Mouse (Mus musculus) spleen, adult 2 months (tissue): ENCODE measurements around the gene Pex10. TPM values are rescaled to one million over a fixed set of nuclear protein-coding genes. Genes with fewer than 3 reads are reported as not detected.

Source experiments
- DNase-seq, 2 experiments: peaks; one replicate each; pipeline versions ENCODE4 v3.0.0 to v3.0.0-alpha.2; 2012 to 2021; ENCODE audit warnings: low spot score in 2 of 2, low read depth in 1 of 2
- H3K27ac ChIP-seq: fragments of 200-500 bp; 2 replicates; pipeline ENCODE4 v1.5.1; 2012; ENCODE audit warnings: low read length, inconsistent platforms; ENCODE audit not compliant: insufficient read depth
- H3K27me3 ChIP-seq: fragments of 200-500 bp; 2 replicates; pipeline ENCODE4 v1.6.1; 2012; ENCODE audit warnings: mild to moderate bottlenecking, moderate library complexity, low read length, inconsistent platforms; ENCODE audit not compliant: control insufficient read depth, insufficient read depth
- H3K36me3 ChIP-seq: fragments of 200-500 bp; 2 replicates; pipeline ENCODE4 v1.6.1; 2012; ENCODE audit warnings: mild to moderate bottlenecking, low read length, inconsistent platforms; ENCODE audit not compliant: control insufficient read depth, insufficient read depth
- H3K4me1 ChIP-seq: fragments of 200-500 bp; 2 replicates; pipeline ENCODE4 v1.6.1; 2011; ENCODE audit warnings: inconsistent platforms; ENCODE audit not compliant: control insufficient read depth, insufficient read depth, insufficient read length
- H3K4me3 ChIP-seq: fragments of 200-500 bp; 2 replicates; pipeline ENCODE4 v1.5.1; 2011; ENCODE audit warnings: mild to moderate bottlenecking, inconsistent platforms; ENCODE audit not compliant: insufficient read depth, insufficient read length; ENCODE audit errors: extremely low read depth
- CTCF ChIP-seq: fragments of 200-500 bp; IDR thresholded peaks from 2 replicates; pipeline ENCODE4 v1.5.1; 2011; ENCODE audit warnings: mild to moderate bottlenecking, inconsistent platforms; ENCODE audit not compliant: insufficient read depth, insufficient read length, insufficient replicate concordance; ENCODE audit errors: extremely low read depth
- POLR2A ChIP-seq: fragments of 200-500 bp; IDR thresholded peaks from 2 replicates; pipeline ENCODE4 v1.6.1; 2011; ENCODE audit warnings: low read depth, low read length, inconsistent platforms
- WGBS: fragments of 180-500 bp; shearing (Covaris S2); methylation state at CpG from one replicate; pipeline ENCODE4 v1.1.7; 2018; 5-methylcytosine and 5-hydroxymethylcytosine counted together
- polyA plus RNA-seq: library from polyadenylated mRNA; depleted of rRNA; stranded (reverse); fragments of >200 nt; gene quantifications from 2 replicates; pipeline ENCODE4 v1.2.3, GENCODE M21; 2012

Pex10 gene
- polyA plus RNA-seq, 1 experiment, result 14.3 TPM

DNA sequence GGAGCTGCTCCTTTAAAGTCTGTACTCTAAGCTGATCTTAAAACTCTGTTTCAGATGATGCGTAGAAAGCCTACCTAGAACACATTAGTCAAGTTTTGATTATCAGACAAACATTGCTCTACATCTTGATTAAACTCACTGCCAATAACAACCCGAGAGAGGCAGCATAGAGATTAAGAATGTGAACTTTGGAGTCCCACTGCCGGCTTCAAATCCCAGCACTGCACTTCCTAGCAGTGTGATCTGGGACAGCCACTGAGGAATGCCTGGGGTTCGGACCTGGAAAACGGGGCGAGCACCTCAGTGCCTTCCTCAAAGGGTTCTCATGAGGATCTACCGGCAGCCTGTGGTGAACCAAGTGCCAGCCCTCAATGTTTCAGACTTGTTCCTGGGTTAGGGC, 17.5 kb downstream of the Pex10 start:
- Histone ChIP-seq H3K4me1 (peaks cover 10% of the 10 kb centered on the region; the same call in 1 of the 2 replicates), H3K36me3 (peaks cover 22% of the 10 kb centered on the region), H3K27me3 (no peaks in the 10 kb centered on the region), H3K4me3 (no peak overlapping the region), H3K27ac (no peak overlapping the region)
- 90% methylated on average over 7 of the region's 7 CpGs for WGBS
- TF ChIP-seq CTCF (no peak), POLR2A (no peak)
- no peak for DNase-seq

DNA sequence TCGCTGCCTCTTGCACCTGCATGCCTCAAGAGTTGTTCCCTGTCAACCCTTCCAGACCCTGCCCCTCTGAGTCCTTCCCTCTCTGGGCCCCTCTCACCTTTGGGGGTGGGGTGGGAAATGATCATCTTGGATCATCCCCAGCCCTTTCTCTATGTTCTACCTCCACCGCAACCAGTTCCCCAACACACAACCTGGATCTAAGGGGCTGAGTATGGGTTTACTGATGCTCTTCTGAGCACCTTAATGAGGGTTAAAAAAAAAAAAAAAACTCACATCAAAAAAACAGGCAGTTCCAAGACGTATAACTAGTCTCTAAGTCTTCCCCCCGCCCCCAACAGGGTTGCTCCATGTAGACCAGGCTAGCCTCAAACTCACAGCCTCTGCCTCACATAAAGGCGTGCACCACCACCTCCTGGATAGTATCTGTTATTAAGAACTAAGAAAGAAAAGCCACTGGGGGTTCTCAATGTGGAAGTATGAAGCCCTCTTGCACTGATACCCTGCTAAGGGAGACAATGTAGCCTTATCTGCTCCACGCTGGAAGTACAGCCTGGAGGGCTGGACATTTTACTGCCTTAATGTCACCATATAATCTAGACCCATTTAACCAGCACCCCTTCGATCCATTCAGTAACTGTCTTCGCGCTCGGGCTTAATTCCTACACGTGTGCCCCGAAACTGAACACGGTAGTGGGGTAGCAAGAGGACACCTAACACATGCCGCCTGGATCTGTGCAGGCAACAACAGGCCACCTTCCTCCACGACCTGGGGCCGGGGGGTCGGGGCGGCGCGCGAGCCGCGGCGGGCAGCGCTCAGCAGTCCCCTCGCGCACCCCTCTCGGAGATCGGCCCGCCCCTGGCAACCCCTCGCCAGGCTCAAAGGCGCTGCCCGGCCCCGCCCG, 18.6 kb downstream of the Pex10 start:
- peak overlapping the region; percentile 83 for H3K27ac ChIP-seq
- WGBS, result 6% methylated on average over 35 of the region's 35 CpGs
- TF ChIP-seq POLR2A (no peak), CTCF (no peak)
- no peaks in the 10 kb centered on the region for H3K27me3 ChIP-seq
- peaks cover 14% of the 10 kb centered on the region for H3K36me3 ChIP-seq
- peak overlapping the region; percentile 88 for H3K4me3 ChIP-seq
- no peak for DNase-seq
- peaks cover 10% of the 10 kb centered on the region; the same call in 1 of the 2 replicates for H3K4me1 ChIP-seq

DNA sequence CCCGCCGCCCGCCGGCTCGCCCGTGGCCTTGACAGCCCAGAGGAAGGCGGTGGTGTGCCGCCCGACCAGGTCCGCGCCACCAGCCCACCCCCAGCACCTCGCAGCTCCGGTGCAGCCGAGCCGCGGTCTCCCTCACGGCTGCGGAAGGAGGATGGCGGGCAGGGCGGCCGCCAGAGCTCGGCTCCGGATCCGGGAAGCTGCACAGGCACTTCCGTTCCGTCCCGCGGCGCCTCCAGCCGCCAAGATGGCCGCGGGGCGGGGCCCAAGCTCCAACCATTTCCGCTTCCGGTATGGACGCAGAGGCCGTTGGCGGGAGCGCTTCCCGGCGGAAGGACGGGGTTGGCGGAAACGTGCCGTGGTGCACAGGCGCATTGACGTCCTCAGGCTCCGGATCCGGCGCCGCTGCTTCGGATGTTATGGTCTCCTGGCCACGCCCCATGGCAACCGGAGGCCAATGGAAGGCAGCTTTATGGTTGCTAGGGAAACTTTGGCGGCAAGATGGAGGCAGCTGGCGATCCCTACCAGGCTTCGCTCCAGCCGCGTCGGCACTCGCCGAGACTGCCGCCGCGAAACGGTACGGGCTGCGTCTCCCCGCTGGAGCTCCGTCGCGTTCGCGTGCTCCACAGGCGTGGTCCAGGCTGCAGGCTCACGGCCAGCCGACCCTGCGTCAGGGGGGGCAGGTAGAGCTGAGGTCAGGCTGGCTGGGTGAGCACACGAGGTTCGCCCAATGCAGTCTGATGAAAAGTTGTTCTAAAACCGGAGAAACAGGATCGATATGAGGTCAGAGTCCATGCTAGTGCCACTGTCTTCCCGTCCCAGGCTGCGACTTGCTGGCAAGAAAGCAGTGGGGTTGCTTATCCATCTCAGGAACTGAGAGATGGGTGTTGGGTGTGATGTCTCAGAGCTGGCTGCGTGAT, 19.6 kb downstream of the Pex10 start, which contains the start of the genes Rer1 and Morn1:
Gene Rer1, minus strand, starts transcription at position 275 of the 917 bp plus-strand sequence.
Gene Morn1, plus strand, starts transcription at position 470 of the 917 bp plus-strand sequence.
- peak within 1 kb of the TSS; percentile 83 for H3K27ac ChIP-seq
- H3K36me3 ChIP-seq, result peaks cover 9% of the 10 kb centered on the region
- H3K4me1 ChIP-seq, result peaks cover 10% of the 10 kb centered on the region; the same call in 1 of the 2 replicates
- peak; percentile 90 for TF ChIP-seq POLR2A
- no peak for TF ChIP-seq CTCF
- DNase-seq, result peak; percentile 99
- no peaks in the 10 kb centered on the region for H3K27me3 ChIP-seq
- under 1% methylated on average over 85 of the region's 85 CpGs for WGBS
- H3K4me3 ChIP-seq, result peak within 1 kb of the TSS; percentile 88

DNA sequence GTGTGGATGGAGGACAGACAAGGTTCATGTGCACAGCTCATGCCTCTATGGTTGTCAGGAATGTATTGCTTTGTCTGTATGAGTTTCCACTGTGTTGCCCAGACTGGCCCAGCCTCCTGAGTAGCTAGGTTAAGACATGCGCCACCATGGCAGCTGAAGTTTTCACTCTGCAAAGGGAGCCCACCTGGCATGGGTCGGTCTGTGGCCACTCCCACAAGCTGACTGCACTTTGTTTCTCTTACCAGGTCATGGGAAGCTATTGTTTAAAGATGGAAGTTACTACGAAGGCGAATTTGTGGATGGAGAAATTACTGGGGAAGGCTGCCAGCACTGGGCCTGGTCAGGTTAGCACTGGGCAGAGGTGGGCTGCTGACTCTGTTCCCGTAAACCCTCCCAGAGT, 22.4 kb downstream of the Pex10 start:
- peaks cover 10% of the 10 kb centered on the region; the same call in 1 of the 2 replicates for H3K4me1 ChIP-seq
- DNase-seq, result no peak

DNA sequence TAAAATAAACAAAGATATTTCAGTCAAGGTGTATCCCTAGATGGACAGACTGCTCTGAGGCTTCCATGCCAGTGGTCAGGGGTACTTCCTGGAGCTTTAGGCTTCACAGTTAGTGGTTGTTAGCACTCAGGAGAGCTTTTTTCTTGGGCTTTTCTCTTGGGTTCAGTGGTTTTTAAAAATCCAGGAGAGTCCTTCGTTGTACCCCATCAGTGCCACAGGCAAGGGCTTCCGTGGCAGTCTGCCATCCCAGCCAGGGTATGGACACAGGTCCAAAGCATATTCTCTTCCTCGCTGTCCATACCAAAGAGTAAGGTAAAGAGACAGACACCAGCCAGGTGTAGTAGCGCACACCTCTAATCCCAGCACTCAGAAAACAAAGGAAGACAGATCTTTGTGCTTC, 23.3 kb downstream of the Pex10 start:
- H3K4me3 ChIP-seq, result no peak overlapping the region
- no peaks in the 10 kb centered on the region for H3K36me3 ChIP-seq
- no peak for DNase-seq
- H3K27ac ChIP-seq, result no peak overlapping the region
- WGBS, result 92% methylated on average over 4 of the region's 4 CpGs
- H3K4me1 ChIP-seq, result peaks cover 11% of the 10 kb centered on the region; the same call in 1 of the 2 replicates
- no peaks in the 10 kb centered on the region for H3K27me3 ChIP-seq
- no peak for TF ChIP-seq CTCF
- no peak for TF ChIP-seq POLR2A

More for the DNA sequence above, 22.4 kb downstream of the Pex10 start:
- 97% methylated on average over 5 of the region's 5 CpGs for WGBS
- Histone ChIP-seq H3K27ac (no peak overlapping the region), H3K27me3 (no peaks in the 10 kb centered on the region), H3K4me3 (no peak overlapping the region), H3K36me3 (no peaks in the 10 kb centered on the region)
- TF ChIP-seq CTCF (no peak), POLR2A (no peak)

DNA sequence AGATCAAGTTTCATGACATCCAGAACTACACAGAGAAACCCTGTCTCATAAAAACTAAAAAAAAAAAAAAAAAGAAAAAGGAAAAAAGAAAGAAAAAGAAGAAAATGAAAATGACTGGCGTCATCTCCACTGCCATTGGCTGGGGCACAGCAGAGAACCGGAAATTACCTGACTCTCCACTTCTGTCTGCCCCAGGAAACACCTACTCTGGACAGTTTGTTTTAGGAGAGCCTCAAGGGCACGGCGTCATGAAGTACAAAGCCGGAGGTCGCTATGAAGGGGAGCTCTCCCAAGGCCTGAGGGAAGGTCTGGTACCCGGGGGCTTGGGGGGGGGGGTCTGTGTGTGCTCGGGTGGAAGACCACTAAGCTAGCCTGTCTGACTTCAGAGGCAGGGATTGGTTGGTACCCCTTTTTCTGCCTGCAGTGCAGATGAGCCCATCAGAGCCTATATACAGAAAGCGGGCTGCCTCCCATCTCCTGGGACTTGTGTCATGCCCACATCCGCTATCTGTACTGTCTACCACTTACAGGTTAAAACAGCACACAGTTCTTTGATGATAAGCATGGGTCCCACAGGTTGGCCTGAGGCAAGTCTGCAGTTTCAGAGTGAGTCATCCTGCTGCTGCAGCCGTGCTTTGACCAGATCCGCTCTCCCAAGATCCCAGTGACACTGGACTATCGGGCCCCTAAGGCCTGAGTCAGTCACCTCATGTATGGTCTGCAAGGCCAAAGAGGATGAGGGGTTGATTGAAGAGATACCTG, 24.1 kb downstream of the Pex10 start:
- H3K27ac ChIP-seq, result no peak overlapping the region
- no peaks in the 10 kb centered on the region for H3K36me3 ChIP-seq
- WGBS, result 84% methylated on average over 13 of the region's 13 CpGs
- TF ChIP-seq POLR2A (no peak), CTCF (no peak)
- DNase-seq, result no peak
- H3K4me3 ChIP-seq, result no peak overlapping the region
- H3K4me1 ChIP-seq, result peaks cover 11% of the 10 kb centered on the region; the same call in 1 of the 2 replicates
- no peaks in the 10 kb centered on the region for H3K27me3 ChIP-seq
